Mouse (Mus musculus) megakaryocyte-erythroid progenitor cell, adult 5-6 weeks (primary cell): Measurements from ENCODE around the gene Ehbp1l1. TPM values are rescaled to one million over a fixed set of nuclear protein-coding genes. Genes with fewer than 3 reads are reported as not detected.

Source experiments
- ATAC-seq: replicated peaks from 2 replicates; pipeline ENCODE4 v1.8.0; 2016; ENCODE audit warnings: mild to moderate bottlenecking, inconsistent platforms; ENCODE audit not compliant: severe bottlenecking, poor library complexity, low FRiP score, low TSS enrichment
- total RNA-seq, 2 experiments: library from RNA; stranded (forward) in 1 of 2; stranded (reverse) in 1 of 2; fragments of 200-1000, 215-1000 nt in 1 of 2; fragments of >200 nt in 1 of 2; fragmentation: Nextera tagmentation in 1 of 2; gene quantifications; 2 replicates each; pipeline ENCODE4 v1.2.3; 2014 to 2017

Ehbp1l1 gene
- total RNA-seq, 2 experiments from 2014 or later: 42.4 to 43.9 TPM

GRCm38 (mm10) chr19:5713730-5714129 lies 12.4 kb downstream of the Ehbp1l1 start:
- ATAC-seq: peak; percentile 81

- no peak for ATAC-seq
Observed at GRCm38 (mm10) chr19:5713255-5713654, 12.9 kb downstream of the Ehbp1l1 start.

- ATAC-seq: no peak
Observed at GRCm38 (mm10) chr19:5711907-5712460, 14.1 kb downstream of the Ehbp1l1 start.

GRCm38 (mm10) chr19:5711218-5711617 lies 14.9 kb downstream of the Ehbp1l1 start:
- ATAC-seq: no peak

- no peak for ATAC-seq
Observed at GRCm38 (mm10) chr19:5710581-5710980, 15.5 kb downstream of the Ehbp1l1 start.

- no peak for ATAC-seq
Observed at GRCm38 (mm10) chr19:5710068-5710467, 16.0 kb downstream of the Ehbp1l1 start.

GRCm38 (mm10) chr19:5704801-5705571 lies 21.1 kb downstream of the Ehbp1l1 start:
- ATAC-seq: peak; percentile 79

GRCm38 (mm10) chr19:5704163-5704800 lies 21.8 kb downstream of the Ehbp1l1 start, which contains the start of gene Kcnk7:
Gene Kcnk7 (plus strand): TSS chr19:5704367.
- peak; percentile 54 for ATAC-seq

- ATAC-seq: no peak
Observed at GRCm38 (mm10) chr19:5695849-5696462, 30.2 kb downstream of the Ehbp1l1 start.

GRCm38 (mm10) chr19:5693801-5694200 lies 32.3 kb downstream of the Ehbp1l1 start:
- no peak for ATAC-seq

- ATAC-seq: no peak
Observed at GRCm38 (mm10) chr19:5692913-5693396, 33.2 kb downstream of the Ehbp1l1 start.

- no peak for ATAC-seq
Observed at GRCm38 (mm10) chr19:5692086-5692912, 33.8 kb downstream of the Ehbp1l1 start.

GRCm38 (mm10) chr19:5691601-5692000 lies 34.5 kb downstream of the Ehbp1l1 start:
- ATAC-seq: no peak

- ATAC-seq: no peak
Observed at GRCm38 (mm10) chr19:5690343-5690735, 35.8 kb downstream of the Ehbp1l1 start.

- peak; percentile 71 for ATAC-seq
Observed at GRCm38 (mm10) chr19:5689565-5690342, 36.4 kb downstream of the Ehbp1l1 start.

- no peak for ATAC-seq
Observed at GRCm38 (mm10) chr19:5689088-5689428, 37.1 kb downstream of the Ehbp1l1 start.

GRCm38 (mm10) chr19:5688200-5689087 lies 37.7 kb downstream of the Ehbp1l1 start, which contains the start of the genes Map3k11 and Pcnx3:
Gene Map3k11 (plus strand): TSS chr19:5688742.
Gene Pcnx3 (minus strand): TSS chr19:5688908.
- ATAC-seq: peak; percentile 76
